Mouse (Mus musculus) olfactory bulb, adult 2 months (tissue): Measurements from ENCODE around the gene Gorab.

Experiments used
- CTCF ChIP-seq: fragments of 200-500 bp; IDR thresholded peaks from 2 replicates; pipeline ENCODE4 v1.5.1; 2012; ENCODE audit warnings: low read depth, mild to moderate bottlenecking, low read length, moderate library complexity; ENCODE audit not compliant: insufficient read depth
- POLR2A ChIP-seq: fragments of 200-500 bp; IDR thresholded peaks from 2 replicates; pipeline ENCODE4 v1.6.1; 2012; ENCODE audit warnings: mild to moderate bottlenecking, low read depth, low read length, moderate library complexity; ENCODE audit not compliant: insufficient read depth

DNA sequence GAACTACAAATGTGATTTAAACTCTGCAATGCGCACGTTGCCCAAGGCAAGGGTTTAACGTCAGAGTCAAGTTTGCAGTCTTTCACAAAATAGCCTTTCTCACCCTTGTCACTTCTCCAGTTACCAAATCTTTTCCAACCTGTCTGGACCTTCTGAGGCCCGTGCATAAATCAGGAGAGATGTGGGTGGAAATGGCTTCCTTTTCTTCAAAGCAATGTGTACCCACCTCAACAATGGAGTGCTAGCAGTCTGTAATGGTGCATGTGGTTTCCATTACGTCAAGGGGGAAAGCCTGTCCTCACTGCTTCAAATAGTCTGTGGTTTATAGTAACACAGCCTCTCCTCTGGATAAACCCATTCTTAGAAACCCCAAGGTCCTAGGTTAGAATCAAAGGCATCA lies 29.0 kb downstream of the Gorab start:
- TF ChIP-seq CTCF (no peak), POLR2A (no peak)
